Mouse (Mus musculus): ENCODE data around the gene Apbb1ip. TPM values are rescaled to one million over a fixed set of nuclear protein-coding genes. Genes with fewer than 3 reads are reported as not detected.
A peak's percentile ranks its signal among the peaks of the same experiment; 100 is the strongest.

Apbb1ip gene
- total RNA-seq (2015; ENCODE audit: low replicate concordance) (58.1 and 64.6 TPM in 2 replicates), total RNA-seq (2017; ENCODE audit: low replicate concordance) (6.7 and 7.9 TPM in 2 replicates)

DNA sequence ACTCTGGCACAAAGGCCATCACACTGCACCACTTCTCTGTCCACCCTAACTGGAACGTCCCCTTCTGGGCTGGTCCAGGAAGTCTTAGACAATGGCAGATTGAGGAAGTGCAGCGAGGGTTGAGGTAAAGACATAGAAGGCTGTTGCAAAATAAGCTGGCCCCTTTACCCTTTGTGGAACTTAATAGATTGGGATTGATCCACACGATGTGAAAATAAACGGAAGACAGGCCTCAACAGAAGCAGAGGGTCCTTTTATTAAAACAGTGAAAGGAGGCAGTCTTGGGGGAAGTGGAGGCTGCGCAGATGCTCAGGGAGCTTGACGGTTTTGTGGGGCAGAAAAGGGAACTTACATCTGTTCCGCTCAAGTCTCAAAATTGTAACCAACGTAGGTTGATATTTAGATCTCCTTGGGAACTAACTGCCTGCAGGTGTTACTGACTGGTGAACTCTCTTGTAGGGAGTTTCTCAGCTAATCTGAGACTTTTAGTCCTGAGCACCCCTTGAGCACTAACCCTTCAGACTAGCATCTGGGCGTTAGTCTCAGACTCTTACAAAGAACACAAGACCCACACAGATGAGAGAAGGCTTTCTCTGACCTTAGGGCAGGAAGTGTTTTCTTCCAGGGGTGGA lies at the start of gene Apbb1ip:
Gene Apbb1ip, plus strand, starts transcription at position 546 of the 632 bp plus-strand sequence.
- ATAC-seq (replicated peaks; ENCODE audit: low FRiP score, poor library complexity, severe bottlenecking), result peak; percentile 22

DNA sequence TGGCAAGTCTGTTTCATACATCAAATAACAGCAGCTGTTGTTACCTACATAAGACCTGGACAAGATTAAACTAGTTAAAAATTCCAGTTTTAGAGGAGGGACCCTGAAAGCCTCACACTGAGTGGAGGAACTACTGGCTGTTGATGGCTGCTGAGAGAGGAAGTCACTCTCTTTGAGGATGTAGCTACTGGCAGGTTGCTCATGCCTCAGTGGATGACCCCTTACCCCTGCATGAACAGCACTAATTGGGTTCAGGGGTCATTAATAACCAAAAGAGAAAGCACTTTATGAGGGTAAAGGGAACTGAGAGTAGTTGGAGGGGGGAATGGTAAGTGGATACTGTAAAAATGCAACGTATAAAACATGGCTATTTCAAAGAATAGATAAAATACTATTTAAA lies 46.8 kb upstream of the Apbb1ip start:
- no peak for ATAC-seq (replicated peaks; ENCODE audit: low FRiP score, poor library complexity, severe bottlenecking)

GRCm38 (mm10) chr2:22736134-22736533 lies 37.8 kb upstream of the Apbb1ip start:
- ATAC-seq (replicated peaks; ENCODE audit: low FRiP score, poor library complexity, severe bottlenecking), result no peak

- no peak for ATAC-seq (replicated peaks; ENCODE audit: low FRiP score, poor library complexity, severe bottlenecking)
Measured at GRCm38 (mm10) chr2:22739369-22739768, 34.5 kb upstream of the Apbb1ip start.

DNA sequence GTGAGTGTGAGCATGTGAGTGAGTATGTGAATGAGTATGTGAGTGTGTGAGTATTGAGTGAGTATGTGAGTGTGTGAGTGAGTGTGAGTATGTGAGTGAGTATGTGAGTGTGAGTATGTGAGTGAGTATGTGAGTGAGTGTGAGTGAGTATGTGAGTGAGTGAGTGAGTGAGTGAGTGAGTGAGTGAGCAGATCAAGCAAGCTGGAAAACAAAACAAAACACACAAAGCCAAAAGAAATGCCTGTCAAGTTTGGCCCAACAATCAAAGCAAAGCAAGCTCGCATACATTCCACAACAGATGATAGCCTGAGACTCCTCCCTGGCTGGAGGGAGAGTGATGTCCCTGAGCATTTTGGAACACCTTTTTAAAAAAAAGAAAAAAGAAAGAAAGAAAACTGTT lies 33.5 kb upstream of the Apbb1ip start:
- ATAC-seq (replicated peaks; ENCODE audit: low FRiP score, poor library complexity, severe bottlenecking), result no peak

GRCm38 (mm10) chr2:22741222-22741621 lies 32.7 kb upstream of the Apbb1ip start:
- no peak for ATAC-seq (replicated peaks; ENCODE audit: low FRiP score, poor library complexity, severe bottlenecking)

DNA sequence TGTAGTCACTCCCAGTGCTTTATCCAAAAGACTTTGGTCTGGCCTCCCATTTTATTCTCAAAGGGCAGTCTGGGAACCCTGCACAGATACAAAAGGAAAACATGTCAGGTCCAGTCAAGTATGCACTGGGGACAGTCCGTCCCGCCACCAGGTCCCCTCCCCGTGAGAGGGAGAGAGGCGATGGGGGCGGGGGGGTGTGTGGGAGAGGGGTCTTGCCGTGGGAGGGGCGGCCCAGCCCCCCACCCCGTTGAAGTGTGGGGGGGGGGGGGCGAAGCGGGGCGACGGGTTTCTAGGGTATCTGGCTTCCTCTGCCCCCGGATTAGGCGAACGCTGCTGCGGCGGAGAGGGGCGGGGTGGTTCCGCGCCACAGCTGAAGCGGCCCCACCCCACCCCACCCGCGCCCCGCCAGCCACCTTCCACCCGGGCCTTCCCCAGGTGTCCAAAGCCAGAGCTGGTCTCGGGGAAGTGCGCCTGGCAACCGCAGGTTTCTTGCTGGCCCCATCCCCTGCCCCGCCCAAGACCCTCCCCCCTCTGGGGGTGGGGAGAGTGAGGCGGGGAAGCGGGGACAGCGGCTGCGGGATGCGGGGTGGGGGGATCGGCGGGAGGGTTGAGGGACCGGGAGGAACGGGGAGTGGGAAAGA lies 29.7 kb upstream of the Apbb1ip start:
- ATAC-seq (replicated peaks; ENCODE audit: low FRiP score, poor library complexity, severe bottlenecking), result no peak

DNA sequence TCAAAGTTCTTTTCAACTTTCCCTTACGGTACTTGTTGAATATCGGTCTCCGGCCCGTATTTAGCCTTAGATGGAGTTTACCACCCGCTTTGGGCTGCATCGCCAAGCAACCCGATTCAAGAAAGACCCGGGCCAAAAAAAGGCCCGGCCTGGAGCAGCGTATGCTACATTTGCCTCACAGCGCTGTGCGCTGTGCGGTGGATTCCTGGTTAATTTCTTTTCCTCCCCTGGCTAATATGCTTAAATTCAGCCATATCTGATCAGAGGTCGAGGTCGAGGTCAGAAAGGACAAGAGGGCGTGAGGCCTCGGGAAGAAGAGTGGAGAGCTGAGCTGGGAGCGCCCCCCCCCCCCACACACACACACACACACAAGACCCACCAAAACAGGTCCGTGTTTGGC lies 29.0 kb upstream of the Apbb1ip start:
- ATAC-seq (replicated peaks; ENCODE audit: low FRiP score, poor library complexity, severe bottlenecking), result no peak

DNA sequence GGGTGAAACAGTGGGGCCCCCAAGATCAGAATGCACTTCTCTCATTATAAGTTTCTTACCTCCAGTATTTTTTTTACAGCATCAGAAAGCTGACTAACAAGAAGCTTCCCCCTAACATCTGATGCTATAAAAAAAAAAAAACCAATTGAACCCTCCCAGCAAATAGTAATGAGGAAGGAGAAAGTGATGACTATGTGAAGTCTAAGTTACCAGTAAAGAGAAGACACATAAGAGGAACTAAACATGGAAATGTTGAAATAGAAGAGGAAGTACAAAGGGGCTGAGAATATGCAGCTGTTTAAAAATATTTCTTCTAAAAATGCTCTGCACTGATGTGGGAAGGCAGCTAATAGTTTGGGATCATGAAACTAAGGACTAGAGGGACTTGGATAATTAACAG lies 27.1 kb upstream of the Apbb1ip start:
- ATAC-seq (replicated peaks; ENCODE audit: low FRiP score, poor library complexity, severe bottlenecking), result no peak

DNA sequence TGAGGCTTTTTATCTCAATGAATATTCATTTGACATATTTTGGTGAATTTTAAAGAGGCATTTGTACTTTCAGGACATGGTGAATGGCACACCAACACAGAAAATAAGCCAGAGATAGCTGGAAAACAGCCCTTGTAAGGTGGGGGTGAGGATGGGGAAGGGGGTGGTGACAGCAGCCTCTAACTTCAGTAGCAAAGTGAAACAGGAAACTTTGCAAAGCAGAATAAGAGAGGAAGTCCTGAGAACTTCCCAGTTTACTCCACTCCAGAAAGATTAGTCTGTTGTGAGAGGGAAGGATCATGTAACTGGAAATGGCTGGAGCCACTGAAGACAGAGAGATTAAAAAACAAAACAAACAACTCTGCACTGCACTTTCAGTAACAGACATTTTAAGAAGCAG lies 26.0 kb upstream of the Apbb1ip start:
- no peak for ATAC-seq (replicated peaks; ENCODE audit: low FRiP score, poor library complexity, severe bottlenecking)

DNA sequence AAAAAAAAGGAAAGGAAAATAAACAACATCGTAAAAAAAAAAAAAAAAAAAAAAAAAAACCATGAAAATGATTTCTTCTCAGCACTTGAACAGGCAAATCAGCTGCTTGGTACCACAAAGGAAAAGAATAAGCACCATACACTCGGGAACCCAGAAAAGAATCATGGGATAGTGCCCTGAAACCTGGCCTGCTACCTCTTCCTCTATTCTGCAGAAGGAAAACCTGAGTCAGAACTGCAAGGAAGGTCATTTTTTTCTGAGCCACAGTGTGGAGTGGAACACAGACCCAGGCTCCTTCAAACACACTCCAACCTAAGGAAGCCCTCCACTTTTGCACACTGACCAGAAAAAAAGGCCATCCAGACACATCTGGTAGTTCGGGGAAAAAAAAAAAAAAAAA lies 24.1 kb upstream of the Apbb1ip start:
- no peak for ATAC-seq (replicated peaks; ENCODE audit: low FRiP score, poor library complexity, severe bottlenecking)

- no peak for ATAC-seq (replicated peaks; ENCODE audit: low FRiP score, poor library complexity, severe bottlenecking)
Measured at GRCm38 (mm10) chr2:22752492-22752891, 21.4 kb upstream of the Apbb1ip start.

- no peak for ATAC-seq (replicated peaks; ENCODE audit: low FRiP score, poor library complexity, severe bottlenecking)
Measured at GRCm38 (mm10) chr2:22753461-22754075, 20.3 kb upstream of the Apbb1ip start.

DNA sequence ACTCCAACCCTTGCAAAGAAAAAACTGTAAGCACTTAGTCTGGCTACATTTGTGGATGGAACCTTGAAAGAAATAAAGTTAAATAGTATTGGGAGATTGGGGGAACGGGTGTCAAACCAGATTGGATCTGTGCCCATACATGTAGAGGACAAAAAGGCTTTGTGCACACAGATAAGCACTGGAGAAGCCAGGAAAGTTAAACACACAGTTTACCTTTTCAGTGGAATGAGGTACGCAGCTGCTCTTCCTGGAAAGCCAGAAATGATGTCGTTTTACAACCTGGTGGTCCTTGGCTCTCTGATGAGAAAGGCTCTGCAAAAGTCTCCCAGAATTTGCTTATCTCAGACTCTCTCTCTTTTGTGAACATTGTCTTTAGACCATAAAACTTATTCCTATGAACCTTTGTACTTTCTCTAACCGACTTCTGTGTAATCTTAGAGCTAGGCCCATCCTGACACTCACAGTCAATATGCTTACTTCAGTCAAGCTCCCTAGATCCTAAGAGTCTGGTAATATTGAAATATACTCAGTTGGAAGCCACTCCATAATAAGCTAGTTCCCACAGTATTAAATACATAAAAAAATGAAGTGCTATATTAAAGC lies 19.6 kb upstream of the Apbb1ip start:
- ATAC-seq (replicated peaks; ENCODE audit: low FRiP score, poor library complexity, severe bottlenecking), result no peak

DNA sequence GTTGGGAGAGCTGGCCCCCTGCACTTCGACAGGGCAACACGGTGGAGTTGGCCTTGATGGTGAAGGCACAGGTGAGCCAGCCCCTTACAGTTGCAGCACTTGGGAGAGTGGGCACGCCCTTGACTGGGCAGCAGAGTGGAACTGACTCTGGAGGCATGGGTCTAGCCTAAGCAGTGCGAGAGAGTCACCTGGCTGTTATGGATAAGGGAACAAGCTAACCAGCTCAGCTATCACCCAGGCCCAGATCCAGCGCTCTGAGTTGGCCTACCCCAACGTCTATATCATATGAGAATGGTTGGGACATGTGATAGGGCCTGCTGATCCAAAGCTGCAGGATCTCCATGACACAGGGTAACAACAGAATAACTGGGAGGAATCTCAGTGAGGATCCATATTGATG lies 18.3 kb upstream of the Apbb1ip start:
- peak; percentile 93 for ATAC-seq (replicated peaks; ENCODE audit: low FRiP score, poor library complexity, severe bottlenecking)

GRCm38 (mm10) chr2:22758310-22758972 lies 15.5 kb upstream of the Apbb1ip start:
- peak; percentile 72 for ATAC-seq (replicated peaks; ENCODE audit: low FRiP score, poor library complexity, severe bottlenecking)

GRCm38 (mm10) chr2:22760452-22760851 lies 13.4 kb upstream of the Apbb1ip start:
- ATAC-seq (replicated peaks; ENCODE audit: low FRiP score, poor library complexity, severe bottlenecking), result no peak

DNA sequence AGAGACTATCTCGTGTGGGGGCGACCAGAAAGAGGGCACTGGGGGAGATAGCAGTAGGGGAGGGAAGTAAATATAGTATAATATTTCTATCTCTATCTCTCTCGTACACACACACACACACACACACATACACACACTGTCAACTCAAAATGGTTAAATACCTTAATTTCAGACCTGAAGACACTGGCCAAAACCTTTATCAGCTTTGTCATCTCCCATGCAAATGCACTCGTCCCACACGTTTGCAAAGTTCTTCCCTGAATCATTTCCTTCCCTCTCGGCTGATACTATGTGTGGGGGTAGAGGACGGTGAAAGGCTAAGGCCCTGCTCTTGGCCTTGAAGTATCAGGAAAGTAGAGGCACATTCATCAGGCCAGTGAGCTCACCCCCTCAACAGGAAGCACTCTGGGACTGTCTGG lies 12.8 kb upstream of the Apbb1ip start:
- no peak for ATAC-seq (replicated peaks; ENCODE audit: low FRiP score, poor library complexity, severe bottlenecking)

DNA sequence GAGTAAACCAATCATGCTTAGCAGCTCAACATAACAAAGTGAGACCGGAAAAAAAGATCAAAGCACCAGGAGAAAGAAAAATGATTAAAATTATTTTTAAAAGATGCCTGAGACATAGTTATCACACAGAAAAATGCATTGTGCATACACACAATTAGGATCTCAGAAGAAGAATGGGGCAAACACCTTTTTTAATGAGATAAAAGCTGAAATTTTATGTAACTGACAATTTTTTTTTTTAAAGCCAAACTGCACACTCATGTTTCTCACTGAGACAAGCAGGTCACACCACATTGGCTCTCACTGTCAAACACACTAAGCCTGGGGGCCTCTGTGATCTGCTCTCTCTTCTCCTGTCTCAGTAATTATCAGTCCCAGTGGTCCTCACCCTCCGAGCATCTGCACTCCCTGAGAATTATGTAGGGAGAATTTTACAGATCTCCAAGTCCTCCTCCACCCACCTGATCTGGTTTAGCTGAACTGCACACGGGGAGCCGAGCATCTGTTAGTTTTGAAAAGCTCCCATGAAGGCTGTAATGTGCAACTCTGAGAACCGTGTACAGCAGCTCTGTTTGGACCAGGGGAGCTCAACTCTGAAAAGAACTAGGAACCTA lies 9.0 kb upstream of the Apbb1ip start:
- no peak for ATAC-seq (replicated peaks; ENCODE audit: low FRiP score, poor library complexity, severe bottlenecking)

DNA sequence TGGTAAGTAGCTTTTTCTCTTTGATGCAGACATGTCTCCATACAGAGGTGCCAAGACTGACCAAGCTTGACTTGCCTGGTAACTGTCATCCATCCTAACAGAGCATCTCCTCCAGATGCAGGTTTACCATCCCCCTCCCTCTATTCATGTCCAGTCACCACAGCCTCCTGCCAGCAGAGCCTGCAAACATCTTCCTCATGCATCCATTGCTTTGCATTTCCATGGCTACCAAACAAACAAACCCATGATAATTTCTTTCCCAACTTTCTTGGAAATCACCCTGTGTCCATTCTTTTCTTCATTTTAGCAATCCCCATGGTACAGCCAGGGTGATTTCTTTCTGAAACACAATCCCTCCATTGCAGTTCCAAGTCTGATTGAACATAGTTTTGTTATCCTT lies 2.6 kb upstream of the Apbb1ip start:
- no peak for ATAC-seq (replicated peaks; ENCODE audit: low FRiP score, poor library complexity, severe bottlenecking)
